Mouse (Mus musculus) liver, embryonic 14.5 days (tissue): ENCODE data around the gene 2310034C09Rik. TPM values are rescaled to one million over a fixed set of nuclear protein-coding genes. Genes with fewer than 3 reads are reported as not detected.
"Not testable (repeated sequence)": the region's sequence is repeated elsewhere in the genome, so short reads cannot be mapped to it uniquely, and the experiment has no call there.

Experiments
- ATAC-seq: fragments of 200-750 bp; cut with Nextera tagmentation; 2 replicates; pipeline ENCODE4 v1.8.0; 2017; ENCODE audit warnings: moderate number of reproducible peaks, mild to moderate bottlenecking, moderate library complexity; ENCODE audit not compliant: insufficient read depth
- DNase-seq, 3 experiments: peaks; one replicate each; pipeline ENCODE4 v3.0.0-alpha.2; 2012 to 2013; ENCODE audit warnings: low read depth in 3 of 3, low spot score in 3 of 3
- H3K27ac ChIP-seq: fragments of 300-500 bp; sonication (generic); 2 replicates; pipeline ENCODE4 v1.5.1; 2014; ENCODE audit warnings: moderate library complexity, mild to moderate bottlenecking, control low read depth, inconsistent platforms
- H3K27me3 ChIP-seq: fragments of 300-500 bp; sonication (generic); 2 replicates; pipeline ENCODE4 v1.6.1; 2014; ENCODE audit warnings: mild to moderate bottlenecking, low read length, moderate library complexity; ENCODE audit not compliant: control insufficient read depth, insufficient read depth
- H3K36me3 ChIP-seq: fragments of 300-500 bp; sonication (generic); replicated peaks from 2 replicates; pipeline ENCODE4 v1.6.1; 2014; ENCODE audit warnings: low read depth; ENCODE audit not compliant: control insufficient read depth, insufficient read depth
- H3K4me1 ChIP-seq, 2 experiments: fragments of 200-500 bp in 1 of 2; fragments of 300-500 bp in 1 of 2; sonication (generic) in 1 of 2; replicated peaks; 2 replicates each; pipeline ENCODE4 v1.6.1; 2012 to 2014; ENCODE audit warnings: antibody characterized with exemption in 1 of 2, inconsistent platforms in 1 of 2, low read length in 1 of 2; ENCODE audit not compliant: control insufficient read depth in 2 of 2, insufficient read depth in 2 of 2
- H3K4me2 ChIP-seq: fragments of 300-500 bp; sonication (generic); 2 replicates; pipeline ENCODE4 v1.6.1; 2014; ENCODE audit warnings: low read depth, mild to moderate bottlenecking, control low read depth, moderate library complexity
- H3K4me3 ChIP-seq, 2 experiments: fragments of 200-500 bp in 1 of 2; fragments of 300-500 bp in 1 of 2; sonication (generic) in 1 of 2; 2 replicates each; pipeline ENCODE4 v1.5.1; 2012 to 2014; ENCODE audit warnings: low read depth in 2 of 2, low read length in 2 of 2, mild to moderate bottlenecking in 2 of 2, control low read depth in 1 of 2, inconsistent platforms in 1 of 2, moderate library complexity in 1 of 2; ENCODE audit not compliant: insufficient read depth in 1 of 2
- H3K9ac ChIP-seq: fragments of 300-500 bp; sonication (generic); replicated peaks from 2 replicates; pipeline ENCODE4 v1.6.1; 2014; ENCODE audit warnings: mild to moderate bottlenecking, control low read depth, moderate library complexity
- H3K9me3 ChIP-seq: fragments of 300-500 bp; sonication (generic); 2 replicates; pipeline ENCODE4 v1.6.1; 2016; ENCODE audit warnings: low read length, mixed read lengths; ENCODE audit not compliant: control insufficient read depth
- CTCF ChIP-seq: IDR thresholded peaks from 2 replicates; pipeline ENCODE4 v1.5.1; 2016; ENCODE audit warnings: antibody characterized with exemption, low read depth, control low read depth
- EP300 ChIP-seq: IDR thresholded peaks from 2 replicates; pipeline ENCODE4 v1.6.1; 2016; ENCODE audit warnings: antibody characterized with exemption, low read depth
- WGBS: fragments of 180-500 bp; shearing (Covaris S2); extraction: QIAGEN DNeasy Blood & Tissue Kit; methylation state at CpG from one replicate; pipeline ENCODE4 v1.1.7; 2014; ENCODE audit not compliant: insufficient replicate concordance; 5-methylcytosine and 5-hydroxymethylcytosine counted together
- polyA plus RNA-seq, 2 experiments: library from polyadenylated mRNA; depleted of rRNA in 1 of 2; stranded (reverse) in 1 of 2; unstranded in 1 of 2; fragments of >200 nt; fragmentation: Nextera tagmentation in 1 of 2; extraction: Ambion mirVana in 1 of 2; gene quantifications; 2 replicates each; pipeline versions ENCODE4 v1.2.1 to v1.2.3; 2012 to 2014

2310034C09Rik gene
- polyA plus RNA-seq, 2 experiments, result not detected

- no peak within 1 kb of the TSS for H3K4me3 ChIP-seq
- WGBS, result 44% methylated on average over 4 of the region's 4 CpGs
- ATAC-seq, result no peak
Observed at GRCm38 (mm10) chr16:88728812-88729275, 29.8 kb upstream of the 2310034C09Rik start, which contains the start of gene Krtap13-1. Gene Krtap13-1 (plus strand): TSS chr16:88728862.

GRCm38 (mm10) chr16:88735391-88735790 is 23.3 kb upstream of the 2310034C09Rik start:
- Histone ChIP-seq H3K36me3 (no peaks in the 10 kb centered on the region), H3K4me1 (no peaks in the 10 kb centered on the region), H3K9me3 (no peaks in the 10 kb centered on the region), H3K27ac (no peak overlapping the region), H3K4me3 (no peak overlapping the region), H3K27me3 (no peaks in the 10 kb centered on the region), H3K9ac (no peak overlapping the region), H3K4me2 (no peak overlapping the region)
- DNase-seq, result no peak
- WGBS, result 39% methylated on average over 2 of the region's 2 CpGs
- ATAC-seq, result no peak
- TF ChIP-seq EP300, result no peak
- no peak for TF ChIP-seq CTCF

More at GRCm38 (mm10) chr16:88728812-88729275, 29.8 kb upstream of the 2310034C09Rik start, which contains the start of gene Krtap13-1:
- no peaks in the 10 kb centered on the region for H3K27me3 ChIP-seq
- H3K27ac ChIP-seq, result no peak within 1 kb of the TSS
- H3K9me3 ChIP-seq, result no peaks in the 10 kb centered on the region
- no peak within 1 kb of the TSS for H3K4me2 ChIP-seq
- no peaks in the 10 kb centered on the region for H3K36me3 ChIP-seq
- H3K4me1 ChIP-seq, result no peaks in the 10 kb centered on the region
- no peak for DNase-seq
- H3K9ac ChIP-seq, result no peak within 1 kb of the TSS
- TF ChIP-seq CTCF, result no peak
- TF ChIP-seq EP300, result no peak

- Histone ChIP-seq H3K36me3 (no peaks in the 10 kb centered on the region), H3K27me3 (no peaks in the 10 kb centered on the region), H3K4me1 (no peaks in the 10 kb centered on the region), H3K4me2 (no peak overlapping the region), H3K27ac (no peak overlapping the region), H3K9ac (no peak overlapping the region), H3K4me3 (no peak overlapping the region), H3K9me3 (no peaks in the 10 kb centered on the region)
- no peak for DNase-seq
- 47% methylated on average over 4 of the region's 4 CpGs for WGBS
- no peak for TF ChIP-seq CTCF
- TF ChIP-seq EP300, result no peak
- no peak for ATAC-seq
Observed at GRCm38 (mm10) chr16:88744750-88745340, 13.8 kb upstream of the 2310034C09Rik start.

GRCm38 (mm10) chr16:88747943-88748342 is 10.7 kb upstream of the 2310034C09Rik start:
- 54% methylated on average over 4 of the region's 4 CpGs for whole genome bisulfite sequencing
- no peaks in the 10 kb centered on the region for H3K36me3 ChIP-seq
- TF ChIP-seq EP300 (no peak), CTCF (no peak)
- H3K4me2 ChIP-seq, result no peak overlapping the region
- no peaks in the 10 kb centered on the region for H3K27me3 ChIP-seq
- no peaks in the 10 kb centered on the region for H3K4me1 ChIP-seq
- no peak overlapping the region for H3K9ac ChIP-seq
- H3K9me3 ChIP-seq, result no peaks in the 10 kb centered on the region
- DNase-seq (no peak), ATAC-seq (no peak)
- no peak overlapping the region for H3K4me3 ChIP-seq
- H3K27ac ChIP-seq, result no peak overlapping the region

GRCm38 (mm10) chr16:88751535-88751934 is 7.1 kb upstream of the 2310034C09Rik start, which contains the start of gene Krtap13:
Gene Krtap13 (minus strand): TSS chr16:88751635.
- H3K9me3 ChIP-seq, H3K4me1 ChIP-seq: not testable (repeated sequence)
- WGBS, result 68% methylated on average over 3 of the region's 3 CpGs

More at GRCm38 (mm10) chr16:88751535-88751934, 7.1 kb upstream of the 2310034C09Rik start, which contains the start of gene Krtap13:
- ATAC-seq, H3K27me3 ChIP-seq, H3K27ac ChIP-seq, H3K36me3 ChIP-seq, DNase-seq, H3K4me2 ChIP-seq, H3K9ac ChIP-seq, H3K4me3 ChIP-seq: not testable (repeated sequence)
